Mouse (Mus musculus) large intestine, adult 2 months (tissue): ENCODE measurements around the gene Nln. TPM values are rescaled to one million over a fixed set of nuclear protein-coding genes. Genes with fewer than 3 reads are reported as not detected.

ENCODE experiments used
- DNase-seq: peaks from one replicate; pipeline ENCODE4 v3.0.0-alpha.2; 2012; ENCODE audit warnings: low read depth, low spot score
- WGBS: fragments of 180-500 bp; shearing (Covaris S2); methylation state at CpG from one replicate; pipeline ENCODE4 v1.1.7; 2018; 5-methylcytosine and 5-hydroxymethylcytosine counted together
- polyA plus RNA-seq: library from polyadenylated mRNA; depleted of rRNA; stranded (reverse); fragments of >200 nt; gene quantifications from 2 replicates; pipeline ENCODE4 v1.2.3, GENCODE M21; 2012; rRNA removed

Gene Nln
- polyA plus RNA-seq, 1 experiment, result 10.9 TPM

- no peak for DNase-seq
- 39% methylated on average over 6 of the region's 6 CpGs for WGBS
Measured at GRCm38 (mm10) chr13:103977844-103978243, 131.6 kb downstream of the Nln start.

- WGBS, result 29% methylated on average over 4 of the region's 4 CpGs
- peak; percentile 79 for DNase-seq
Measured at GRCm38 (mm10) chr13:103976181-103976724, 133.2 kb downstream of the Nln start.

GRCm38 (mm10) chr13:103975101-103975500 lies 134.3 kb downstream of the Nln start:
- WGBS, result 84% methylated on average over 10 of the region's 10 CpGs
- DNase-seq, result no peak

- DNase-seq, result no peak
- WGBS, result 21% methylated on average over 5 of the region's 5 CpGs
Measured at GRCm38 (mm10) chr13:103973977-103974376, 135.4 kb downstream of the Nln start.

Other genes starting within 250 kb of the Nln start
- gene Erbin, start 189.1 kb downstream of the Nln start, polyA plus RNA-seq, result 18.0 and 26.5 TPM in 2 replicates
- gene Sgtb, start 127 bp upstream of the Nln start, polyA plus RNA-seq, result 0.45 and 0.62 TPM in 2 replicates
- gene Trappc13, start 68.9 kb upstream of the Nln start, polyA plus RNA-seq, result 11.5 and 11.6 TPM in 2 replicates
- gene Trim23, start 69.2 kb upstream of the Nln start, polyA plus RNA-seq, result 0.86 and 1.6 TPM in 2 replicates
- 0.38 and 0.51 TPM in 2 replicates for gene Cenpk, start 119.0 kb upstream of the Nln start, polyA plus RNA-seq
- gene Ppwd1, start 119.2 kb upstream of the Nln start, polyA plus RNA-seq, result 1.5 and 1.6 TPM in 2 replicates
- 0.61 and 0.82 TPM in 2 replicates for gene Adamts6, start 178.2 kb upstream of the Nln start, polyA plus RNA-seq